Mouse (Mus musculus) macrophage (primary cell): Measurements from ENCODE around the gene Rasa4. TPM values are rescaled to one million over a fixed set of nuclear protein-coding genes. Genes with fewer than 3 reads are reported as not detected.
"Not testable (repeated sequence)": the region's sequence is repeated elsewhere in the genome, so short reads cannot be mapped to it uniquely, and the experiment has no call there.

ENCODE experiments used
- H3K27ac ChIP-seq: fragments of 350-480 bp; formaldehyde crosslinking; 2 replicates; pipeline ENCODE4 v1.9.0; 2021
- H3K36me3 ChIP-seq: fragments of 350-480 bp; formaldehyde crosslinking; 2 replicates; pipeline ENCODE4 v1.9.0; 2021; ENCODE audit errors: inconsistent target
- H3K4me3 ChIP-seq: fragments of 350-480 bp; formaldehyde crosslinking; 2 replicates; pipeline ENCODE4 v1.9.0; 2021; ENCODE audit errors: inconsistent target
- H3K79me2 ChIP-seq: fragments of 350-480 bp; formaldehyde crosslinking; 2 replicates; pipeline ENCODE4 v1.9.0; 2021; ENCODE audit errors: inconsistent target
- WGBS: methylation state at CpG from one replicate; pipeline ENCODE4 v1.1.7; 2026; ENCODE audit warnings: inconsistent platforms; ENCODE audit not compliant: missing documents; 5-methylcytosine and 5-hydroxymethylcytosine counted together
- polyA plus RNA-seq: library from polyadenylated mRNA; stranded (reverse); fragments of 250-400 nt; gene quantifications from 3 replicates; pipeline ENCODE4 v1.2.4, GENCODE M21; 2018; ENCODE audit warnings: inconsistent platforms
- total RNA-seq, 78 experiments: library from RNA; depleted of rRNA; stranded (reverse); fragments of 250-400 nt; gene quantifications; 1 replicate in 9 of 78; 2 replicates in 24 of 78; 3 replicates in 43 of 78; 4 replicates in 2 of 78; pipeline ENCODE4 v1.2.4; 2018; ENCODE audit warnings: inconsistent platforms in 56 of 78

The Rasa4 gene
- 1,000 to 10,000 TPM in 17 of 26 experiments, 100 to 1,000 TPM in 9; 637 to 2,788 (median 1,448) TPM for total RNA-seq (2018; cell fraction: chromatin; rRNA removed)
- total RNA-seq (2018; cell fraction: cytosol; rRNA removed): 100 to 1,000 TPM in 24 of 26 experiments, 10 to 100 TPM in 2; 98.6 to 294 (median 162) TPM
- total RNA-seq (2018; cell fraction: nucleus; rRNA removed): 1,000 to 10,000 TPM in 3 of 26 experiments, 100 to 1,000 TPM in 23; 233 to 2,281 (median 710) TPM
- polyA plus RNA-seq: 51.3 to 186 TPM (median 61.5 TPM) in 3 replicates

GRCm38 (mm10) chr5:136083669-136084107, at the start of gene Rasa4:
Gene Rasa4 (plus strand): TSS chr5:136083916.
- peak within 1 kb of the TSS; percentile 91 for H3K27ac ChIP-seq

GRCm38 (mm10) chr5:136034868-136035267, 48.8 kb upstream of the Rasa4 start:
- Histone ChIP-seq H3K79me2 (no peaks in the 10 kb centered on the region), H3K4me3 (no peak overlapping the region), H3K36me3 (peaks cover 16% of the 10 kb centered on the region; the same call in 1 of the 2 replicates), H3K27ac (peak overlapping the region; percentile 14)
- 13% methylated on average over 4 of the region's 4 CpGs for WGBS

More at GRCm38 (mm10) chr5:136083669-136084107, at the start of gene Rasa4:
- WGBS: 0% methylated on average over 26 of the region's 28 CpGs
- Histone ChIP-seq H3K36me3 (peaks cover 6% of the 10 kb centered on the region), H3K4me3 (peak within 1 kb of the TSS; percentile 98), H3K79me2 (peaks cover 47% of the 10 kb centered on the region)

GRCm38 (mm10) chr5:136035285-136035684, 48.4 kb upstream of the Rasa4 start:
- Histone ChIP-seq H3K27ac (peak overlapping the region; percentile 14), H3K79me2 (no peaks in the 10 kb centered on the region), H3K4me3 (no peak overlapping the region), H3K36me3 (peaks cover 12% of the 10 kb centered on the region; the same call in 1 of the 2 replicates)
- no CpG with 5 or more reads among the region's 1 CpGs for WGBS

- Histone ChIP-seq H3K27ac (no peak overlapping the region), H3K79me2 (no peaks in the 10 kb centered on the region), H3K4me3 (no peak overlapping the region), H3K36me3 (no peaks in the 10 kb centered on the region; the same call in 1 of the 2 replicates)
- WGBS: 83% methylated on average over 1 of the region's 1 CpGs
Measured at GRCm38 (mm10) chr5:136036667-136037066, 47.0 kb upstream of the Rasa4 start.

- 91% methylated on average over 17 of the region's 17 CpGs for WGBS
Measured at GRCm38 (mm10) chr5:136038258-136039214, 45.2 kb upstream of the Rasa4 start, which contains the start of gene Upk3b. Gene Upk3b (plus strand): TSS chr5:136038496.

GRCm38 (mm10) chr5:136040210-136040609, 43.5 kb upstream of the Rasa4 start:
- 24% methylated on average over 5 of the region's 5 CpGs for WGBS
- Histone ChIP-seq H3K4me3 (no peak overlapping the region), H3K36me3 (no peaks in the 10 kb centered on the region), H3K27ac (no peak overlapping the region), H3K79me2 (no peaks in the 10 kb centered on the region)

More at GRCm38 (mm10) chr5:136038258-136039214, 45.2 kb upstream of the Rasa4 start, which contains the start of gene Upk3b:
- Histone ChIP-seq H3K27ac (no peak within 1 kb of the TSS), H3K4me3 (no peak within 1 kb of the TSS), H3K36me3 (no peaks in the 10 kb centered on the region), H3K79me2 (no peaks in the 10 kb centered on the region)

- no peaks in the 10 kb centered on the region for H3K36me3 ChIP-seq
- H3K27ac ChIP-seq: no peak overlapping the region
- H3K4me3 ChIP-seq: no peak overlapping the region
- WGBS: 100% methylated on average over 2 of the region's 2 CpGs
- no peaks in the 10 kb centered on the region for H3K79me2 ChIP-seq
Measured at GRCm38 (mm10) chr5:136041260-136041659, 42.5 kb upstream of the Rasa4 start.

- Histone ChIP-seq H3K79me2 (no peaks in the 10 kb centered on the region), H3K4me3 (no peak overlapping the region), H3K36me3 (no peaks in the 10 kb centered on the region), H3K27ac (no peak overlapping the region)
- 92% methylated on average over 8 of the region's 8 CpGs for WGBS
Measured at GRCm38 (mm10) chr5:136041666-136042065, 42.0 kb upstream of the Rasa4 start.

- Histone ChIP-seq H3K36me3 (no peaks in the 10 kb centered on the region), H3K79me2 (no peaks in the 10 kb centered on the region), H3K4me3 (no peak overlapping the region), H3K27ac (no peak overlapping the region)
- 70% methylated on average over 13 of the region's 13 CpGs for WGBS
Measured at GRCm38 (mm10) chr5:136044865-136045264, 38.9 kb upstream of the Rasa4 start.

GRCm38 (mm10) chr5:136045408-136045807, 38.3 kb upstream of the Rasa4 start:
- H3K36me3 ChIP-seq: no peaks in the 10 kb centered on the region
- H3K4me3 ChIP-seq: no peak overlapping the region
- H3K27ac ChIP-seq: no peak overlapping the region
- 48% methylated on average over 9 of the region's 9 CpGs for WGBS
- H3K79me2 ChIP-seq: no peaks in the 10 kb centered on the region

GRCm38 (mm10) chr5:136045987-136046386, 37.7 kb upstream of the Rasa4 start:
- no peaks in the 10 kb centered on the region for H3K79me2 ChIP-seq
- H3K4me3 ChIP-seq: no peak overlapping the region
- 4% methylated on average over 9 of the region's 10 CpGs for WGBS
- H3K27ac ChIP-seq: no peak overlapping the region
- no peaks in the 10 kb centered on the region for H3K36me3 ChIP-seq

- H3K27ac ChIP-seq, H3K4me3 ChIP-seq, H3K36me3 ChIP-seq, H3K79me2 ChIP-seq: not testable (repeated sequence)
Measured at GRCm38 (mm10) chr5:136048541-136048940, 35.2 kb upstream of the Rasa4 start.

GRCm38 (mm10) chr5:136049926-136050325, 33.8 kb upstream of the Rasa4 start:
- Histone ChIP-seq H3K4me3 (no peak overlapping the region), H3K79me2 (no peaks in the 10 kb centered on the region), H3K27ac (no peak overlapping the region), H3K36me3 (no peaks in the 10 kb centered on the region)
- 92% methylated on average over 6 of the region's 6 CpGs for WGBS

- H3K27ac ChIP-seq: no peak overlapping the region
Measured at GRCm38 (mm10) chr5:136051231-136052085, 32.3 kb upstream of the Rasa4 start.

More at GRCm38 (mm10) chr5:136051231-136052085, 32.3 kb upstream of the Rasa4 start:
- Histone ChIP-seq H3K79me2 (no peaks in the 10 kb centered on the region), H3K36me3 (no peaks in the 10 kb centered on the region), H3K4me3 (no peak overlapping the region)
- WGBS: 63% methylated on average over 10 of the region's 10 CpGs
